Mouse (Mus musculus): ENCODE data around the gene Tex14. TPM values are rescaled to one million over a fixed set of nuclear protein-coding genes. Genes with fewer than 3 reads are reported as not detected.
"Not testable (repeated sequence)": the region's sequence is repeated elsewhere in the genome, so short reads cannot be mapped to it uniquely, and the experiment has no call there.

The Tex14 gene
- polyA plus RNA-seq, 1 experiment from 2014 or later, result 0.13 TPM

- WGBS (ENCODE audit: missing documents), result 94% methylated on average over 3 of the region's 5 CpGs
These were observed 11.3 kb downstream of the Tex14 start for GRCm38 (mm10) chr11:87416120-87416519.

GRCm38 (mm10) chr11:87420861-87421260 is 16.0 kb downstream of the Tex14 start:
- Histone ChIP-seq H3K27ac (no peak overlapping the region), H3K79me2 (ENCODE audit: inconsistent target) (no peaks in the 10 kb centered on the region), H3K4me3 (ENCODE audit: inconsistent target) (no peak overlapping the region), H3K36me3 (ENCODE audit: inconsistent target) (no peaks in the 10 kb centered on the region)

More at GRCm38 (mm10) chr11:87416120-87416519, 11.3 kb downstream of the Tex14 start:
- no peak overlapping the region for H3K4me3 ChIP-seq (ENCODE audit: inconsistent target)
- H3K36me3 ChIP-seq (ENCODE audit: inconsistent target), result no peaks in the 10 kb centered on the region
- no peaks in the 10 kb centered on the region for H3K79me2 ChIP-seq (ENCODE audit: inconsistent target)
- H3K27ac ChIP-seq, result no peak overlapping the region

DNA sequence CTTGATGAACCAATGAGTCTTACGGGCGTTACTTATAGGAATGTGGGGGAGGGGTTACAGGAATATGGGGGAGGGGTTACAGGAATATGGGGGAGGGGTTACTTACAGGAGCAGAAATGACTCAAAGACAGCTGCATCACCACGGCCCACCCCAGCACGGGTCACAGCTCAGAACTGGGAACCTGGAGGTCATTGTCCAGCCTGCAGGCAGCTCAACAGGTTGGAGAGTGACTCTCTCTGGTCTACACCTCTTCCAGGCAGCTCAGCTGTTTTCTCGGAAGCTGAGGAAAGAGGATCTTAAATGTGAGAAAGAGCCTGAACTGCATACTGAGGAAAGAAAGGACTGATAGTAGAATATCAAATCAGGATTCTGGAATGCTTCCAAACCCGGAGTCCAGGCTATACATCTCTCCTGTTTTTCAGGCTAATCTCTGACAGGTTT is 16.9 kb downstream of the Tex14 start:
- H3K79me2 ChIP-seq (ENCODE audit: inconsistent target), result no peaks in the 10 kb centered on the region
- no peaks in the 10 kb centered on the region for H3K36me3 ChIP-seq (ENCODE audit: inconsistent target)
- peak overlapping the region; percentile 24; the same call in 1 of the 2 replicates for H3K4me3 ChIP-seq (ENCODE audit: inconsistent target)
- no peak overlapping the region for H3K27ac ChIP-seq
- whole genome bisulfite sequencing (ENCODE audit: missing documents), result 25% methylated on average over 6 of the region's 6 CpGs

DNA sequence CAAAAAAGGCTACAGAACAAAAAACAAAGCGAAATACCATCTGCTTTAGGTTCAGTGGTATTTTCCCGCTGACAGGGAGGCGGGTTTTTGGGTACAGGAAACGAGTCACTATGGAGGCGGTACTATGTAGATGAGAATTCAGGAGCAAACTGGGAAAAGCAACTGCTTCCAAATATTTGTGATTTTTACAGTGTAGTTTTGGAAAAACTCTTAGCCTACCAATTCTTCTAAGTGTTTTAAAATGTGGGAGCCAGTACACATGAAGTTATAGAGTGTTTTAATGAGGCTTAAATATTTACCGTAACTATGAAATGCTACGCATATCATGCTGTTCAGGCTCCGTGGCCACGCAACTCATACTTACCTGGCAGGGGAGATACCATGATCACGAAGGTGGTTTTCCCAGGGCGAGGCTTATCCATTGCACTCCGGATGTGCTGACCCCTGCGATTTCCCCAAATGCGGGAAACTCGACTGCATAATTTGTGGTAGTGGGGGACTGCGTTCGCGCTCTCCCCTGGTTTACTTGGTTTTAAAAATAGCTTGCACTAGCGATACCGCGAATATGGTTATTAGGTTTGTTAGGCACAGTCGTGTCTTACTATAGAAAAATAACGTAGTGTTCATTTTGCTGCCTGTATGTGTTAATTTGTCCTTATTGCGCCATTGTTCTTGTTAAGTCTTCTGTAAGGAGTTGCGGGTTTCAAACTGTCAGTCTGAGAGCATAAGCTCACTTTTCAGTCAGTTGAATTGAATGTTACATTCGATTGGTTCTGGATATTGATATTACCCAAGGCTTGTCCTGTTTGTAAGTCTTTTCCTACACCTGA is 17.9 kb downstream of the Tex14 start:
- peak overlapping the region; percentile 24 for H3K4me3 ChIP-seq (ENCODE audit: inconsistent target)

GRCm38 (mm10) chr11:87423551-87424325 is 18.9 kb downstream of the Tex14 start:
- no peak overlapping the region for H3K27ac ChIP-seq

More for the DNA sequence above, 17.9 kb downstream of the Tex14 start:
- Histone ChIP-seq H3K79me2 (ENCODE audit: inconsistent target) (no peaks in the 10 kb centered on the region), H3K36me3 (ENCODE audit: inconsistent target) (no peaks in the 10 kb centered on the region), H3K27ac (peak overlapping the region; percentile 65)
- 3% methylated on average over 22 of the region's 26 CpGs for WGBS (ENCODE audit: missing documents)

GRCm38 (mm10) chr11:87426121-87426449 is 21.2 kb downstream of the Tex14 start:
- Histone ChIP-seq H3K36me3 (ENCODE audit: inconsistent target) (no peaks in the 10 kb centered on the region), H3K79me2 (ENCODE audit: inconsistent target) (no peaks in the 10 kb centered on the region), H3K4me3 (ENCODE audit: inconsistent target) (peak overlapping the region; percentile 16), H3K27ac (peak overlapping the region; percentile 46)
- 1% methylated on average over 7 of the region's 7 CpGs for WGBS (ENCODE audit: missing documents)

More at GRCm38 (mm10) chr11:87423551-87424325, 18.9 kb downstream of the Tex14 start:
- Histone ChIP-seq H3K79me2 (ENCODE audit: inconsistent target) (no peaks in the 10 kb centered on the region), H3K36me3 (ENCODE audit: inconsistent target) (no peaks in the 10 kb centered on the region), H3K4me3 (ENCODE audit: inconsistent target) (no peak overlapping the region)
- WGBS (ENCODE audit: missing documents), result 41% methylated on average over 6 of the region's 6 CpGs

- not testable (repeated sequence) for H3K36me3 ChIP-seq (ENCODE audit: inconsistent target); H3K79me2 ChIP-seq (ENCODE audit: inconsistent target)
- WGBS (ENCODE audit: missing documents), result 7% methylated on average over 16 of the region's 24 CpGs
- Histone ChIP-seq H3K4me3 (ENCODE audit: inconsistent target) (peak overlapping the region; percentile 16), H3K27ac (peak overlapping the region; percentile 46)
These were observed 21.8 kb downstream of the Tex14 start for GRCm38 (mm10) chr11:87426450-87427250.

- Histone ChIP-seq H3K79me2 (ENCODE audit: inconsistent target) (no peaks in the 10 kb centered on the region), H3K27ac (no peak overlapping the region), H3K4me3 (ENCODE audit: inconsistent target) (no peak overlapping the region), H3K36me3 (ENCODE audit: inconsistent target) (no peaks in the 10 kb centered on the region)
- 58% methylated on average over 1 of the region's 1 CpGs for WGBS (ENCODE audit: missing documents)
These were observed 22.6 kb downstream of the Tex14 start for GRCm38 (mm10) chr11:87427273-87428050.

- Histone ChIP-seq H3K36me3 (ENCODE audit: inconsistent target) (no peaks in the 10 kb centered on the region), H3K79me2 (ENCODE audit: inconsistent target) (no peaks in the 10 kb centered on the region), H3K4me3 (ENCODE audit: inconsistent target) (no peak overlapping the region), H3K27ac (no peak overlapping the region)
- WGBS (ENCODE audit: missing documents), result 76% methylated on average over 2 of the region's 2 CpGs
These were observed 23.3 kb downstream of the Tex14 start for GRCm38 (mm10) chr11:87428051-87428673.

- H3K4me3 ChIP-seq (ENCODE audit: inconsistent target), result no peak overlapping the region
- WGBS (ENCODE audit: missing documents), result 94% methylated on average over 4 of the region's 4 CpGs
- H3K27ac ChIP-seq, result no peak overlapping the region
- no peaks in the 10 kb centered on the region for H3K36me3 ChIP-seq (ENCODE audit: inconsistent target)
- no peaks in the 10 kb centered on the region for H3K79me2 ChIP-seq (ENCODE audit: inconsistent target)
These were observed 24.5 kb downstream of the Tex14 start for GRCm38 (mm10) chr11:87429363-87429762.

DNA sequence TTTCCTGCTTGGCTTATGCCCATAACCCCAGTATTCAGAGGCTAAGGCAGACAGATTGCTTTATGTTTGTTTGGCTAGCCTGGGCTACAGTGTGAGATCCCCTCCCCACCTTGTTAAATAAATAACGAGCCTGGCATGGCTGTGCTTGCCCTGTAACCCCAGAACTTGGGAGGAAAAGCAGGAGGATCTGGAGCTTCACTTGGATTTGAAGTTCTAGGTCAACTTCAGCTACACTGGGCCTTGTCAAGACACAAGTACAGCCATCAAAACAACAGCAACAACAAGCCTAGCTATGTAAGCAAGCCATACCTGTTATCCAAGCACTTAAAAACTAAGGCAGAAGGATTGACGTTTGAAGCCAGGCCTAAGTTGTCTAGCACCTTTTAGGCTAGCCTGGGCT is 25.5 kb downstream of the Tex14 start:
- no peaks in the 10 kb centered on the region for H3K79me2 ChIP-seq (ENCODE audit: inconsistent target)
- H3K36me3 ChIP-seq (ENCODE audit: inconsistent target), result no peaks in the 10 kb centered on the region
- H3K27ac ChIP-seq, result no peak overlapping the region
- no peak overlapping the region for H3K4me3 ChIP-seq (ENCODE audit: inconsistent target)
- WGBS (ENCODE audit: missing documents), result 100% methylated on average over 2 of the region's 2 CpGs

GRCm38 (mm10) chr11:87431813-87432212 is 26.9 kb downstream of the Tex14 start:
- 93% methylated on average over 6 of the region's 8 CpGs for WGBS (ENCODE audit: missing documents)
- not testable (repeated sequence) for H3K79me2 ChIP-seq (ENCODE audit: inconsistent target); H3K4me3 ChIP-seq (ENCODE audit: inconsistent target)

DNA sequence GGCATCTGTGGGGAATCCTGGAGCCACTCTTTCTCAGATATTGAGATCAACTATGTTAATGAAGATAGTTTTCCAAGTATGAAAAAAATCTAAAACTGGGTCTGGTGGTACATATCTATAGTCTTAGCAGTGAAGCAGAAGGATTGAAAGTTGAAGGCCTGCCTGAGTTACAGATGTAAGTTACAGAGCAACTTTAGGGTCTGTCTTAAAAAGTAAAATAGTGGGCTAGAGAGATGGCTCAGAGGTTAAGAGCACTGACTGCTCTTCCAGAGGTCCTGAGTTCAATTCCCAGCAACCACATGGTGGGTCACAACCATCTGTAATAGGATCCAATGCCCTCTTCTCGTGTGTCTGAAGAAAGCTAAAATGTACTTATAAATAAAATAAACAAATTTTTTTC is 27.6 kb downstream of the Tex14 start:
- H3K4me3 ChIP-seq (ENCODE audit: inconsistent target), result no peak overlapping the region
- H3K27ac ChIP-seq, result no peak overlapping the region
- H3K79me2 ChIP-seq (ENCODE audit: inconsistent target), result no peaks in the 10 kb centered on the region
- WGBS (ENCODE audit: missing documents), result no CpG with 5 or more reads among the region's 1 CpGs
- no peaks in the 10 kb centered on the region for H3K36me3 ChIP-seq (ENCODE audit: inconsistent target)

More at GRCm38 (mm10) chr11:87431813-87432212, 26.9 kb downstream of the Tex14 start:
- H3K27ac ChIP-seq; H3K36me3 ChIP-seq (ENCODE audit: inconsistent target): not testable (repeated sequence)

All from macrophage (primary cell).